Mouse (Mus musculus) spleen, adult 12 weeks (tissue): Measurements from ENCODE around the gene Wdr63.

Experiments
- DNase-seq: peaks from one replicate; pipeline ENCODE4 v3.0.0; 2022; ENCODE audit warnings: low spot score

The Wdr63 gene

GRCm38 (mm10) chr3:146121310-146122124 lies 13.6 kb upstream of the Wdr63 start:
- DNase-seq: peak; percentile 16

DNA sequence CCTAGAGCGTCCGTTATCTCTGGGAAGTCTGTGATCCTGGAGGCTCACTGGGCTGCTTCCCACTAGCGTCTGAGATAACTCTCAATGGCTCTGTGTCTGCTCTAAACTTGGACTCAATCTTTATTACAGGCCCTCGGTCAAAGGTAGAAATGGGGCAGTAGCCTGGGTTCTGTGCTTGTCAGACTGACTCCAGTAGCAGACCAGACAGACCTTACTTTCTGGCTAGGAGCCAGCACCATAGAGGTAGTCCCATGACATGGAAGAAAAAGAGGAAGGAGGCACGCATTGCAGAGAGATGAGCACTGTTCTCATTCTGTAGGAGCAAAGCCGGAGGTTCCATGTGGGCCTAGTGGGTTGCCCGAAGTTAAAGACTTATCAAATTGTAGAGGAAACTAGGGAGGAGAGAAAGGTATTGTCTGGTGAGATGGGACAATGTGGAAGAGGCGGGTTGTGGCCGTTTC lies 10.1 kb upstream of the Wdr63 start:
- no peak for DNase-seq

DNA sequence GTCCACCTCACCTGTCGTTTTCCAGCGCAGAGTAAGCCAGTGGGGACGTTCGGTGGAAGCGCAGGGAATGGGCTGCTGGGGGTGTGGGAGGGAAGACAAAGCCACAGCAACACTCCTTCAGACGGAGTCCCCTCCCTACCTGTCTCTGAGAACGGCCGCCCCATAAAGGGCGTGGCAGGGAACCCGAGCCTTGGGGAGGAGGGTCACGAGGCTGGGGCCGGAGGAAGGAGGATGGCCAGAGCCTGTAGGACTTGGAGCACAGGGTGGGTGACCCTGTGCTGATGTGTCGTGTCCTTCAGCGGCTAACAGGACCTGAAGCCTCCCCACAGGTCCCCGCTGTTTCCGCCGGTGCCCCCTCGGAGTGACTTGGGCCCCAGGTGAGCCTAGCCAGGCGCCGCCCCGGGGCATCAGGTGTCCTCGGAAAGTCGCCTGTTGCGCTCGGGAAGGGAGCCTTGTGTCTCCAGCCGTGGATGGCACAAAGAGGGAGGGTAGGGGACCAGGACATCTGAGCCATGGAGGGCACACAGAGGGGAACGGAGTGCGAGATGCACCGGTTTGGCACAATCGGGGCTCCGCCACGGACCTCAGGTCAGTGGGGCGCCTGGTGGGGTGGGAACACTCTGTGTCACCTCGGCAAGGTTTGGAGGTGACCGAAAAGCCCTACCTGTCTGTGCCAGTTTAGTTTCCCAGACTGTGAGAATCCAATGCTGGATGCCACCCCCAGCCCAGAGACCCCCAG lies 9.5 kb upstream of the Wdr63 start, which contains the start of gene Mcoln3:
TSS of gene Mcoln3 (plus strand) at position 193 of the 739 bp plus-strand sequence.
- DNase-seq: no peak

GRCm38 (mm10) chr3:146110916-146111315 lies 3.0 kb upstream of the Wdr63 start:
- DNase-seq: no peak

DNA sequence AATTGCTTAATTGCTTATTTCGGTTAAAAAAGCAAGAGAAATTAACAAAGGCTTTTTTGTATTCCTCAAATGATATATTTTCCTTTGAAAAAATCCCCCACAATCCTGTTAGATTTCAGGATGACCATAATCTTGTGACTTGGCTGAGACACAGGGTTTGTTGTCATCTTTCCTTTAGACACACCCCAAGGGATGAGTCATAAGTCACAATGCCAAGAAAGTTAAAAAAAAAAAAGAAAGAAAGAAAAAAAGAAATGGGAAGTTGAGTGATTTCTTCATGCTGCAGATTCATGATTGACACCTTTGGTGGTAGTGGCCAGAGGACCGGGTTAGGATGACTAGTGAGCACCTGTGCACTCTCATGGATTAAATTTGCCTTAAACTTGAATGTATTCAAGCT lies 2.4 kb upstream of the Wdr63 start:
- no peak for DNase-seq

DNA sequence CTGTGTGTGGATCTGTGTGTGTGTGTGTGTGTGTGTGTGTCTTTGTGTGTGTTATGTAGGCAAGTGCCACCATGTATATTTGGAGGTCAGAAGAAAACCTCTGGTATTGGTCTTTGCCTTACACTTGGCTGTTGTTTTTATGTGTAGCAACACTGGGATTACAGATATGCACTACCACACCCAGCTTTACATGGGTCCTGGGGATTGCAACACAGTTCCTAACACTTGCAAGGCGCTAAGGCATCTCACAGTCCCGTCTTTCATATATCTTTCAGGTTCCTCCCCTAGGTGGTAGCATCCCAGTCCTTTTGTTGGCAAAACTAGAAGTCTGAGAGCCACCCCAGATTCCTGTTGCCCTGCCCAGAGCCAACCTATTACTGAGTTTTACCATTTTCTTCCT lies 1.0 kb upstream of the Wdr63 start:
- DNase-seq: no peak

GRCm38 (mm10) chr3:146107116-146107849 lies 647 bp downstream of the Wdr63 start:
- no peak for DNase-seq

GRCm38 (mm10) chr3:146102049-146102448 lies 5.9 kb downstream of the Wdr63 start:
- DNase-seq: no peak

- no peak for DNase-seq
Observed at GRCm38 (mm10) chr3:146099925-146100324, 8.0 kb downstream of the Wdr63 start.

DNA sequence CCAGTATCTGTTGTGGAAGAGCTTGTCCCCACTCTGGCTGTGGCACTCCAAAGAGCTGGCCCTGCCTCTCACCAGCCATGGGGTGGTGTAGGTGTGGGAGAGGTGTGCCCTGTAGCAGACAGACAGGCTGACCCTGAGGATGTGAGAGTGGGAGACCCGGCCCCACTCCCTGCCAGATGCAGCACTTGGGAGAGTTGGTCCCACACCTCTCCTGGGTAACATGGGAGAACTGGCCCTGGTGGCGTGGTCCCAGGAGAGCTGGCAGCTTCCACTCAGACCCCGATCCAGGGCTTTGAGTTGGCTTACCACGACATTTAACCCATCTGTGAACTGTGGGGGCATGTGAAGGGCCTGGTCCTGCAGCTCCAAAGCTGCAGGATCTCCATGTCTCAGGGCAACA lies 10.1 kb downstream of the Wdr63 start:
- DNase-seq: no peak

GRCm38 (mm10) chr3:146096986-146097385 lies 10.9 kb downstream of the Wdr63 start:
- no peak for DNase-seq

- no peak for DNase-seq
Observed at GRCm38 (mm10) chr3:146095066-146095465, 12.9 kb downstream of the Wdr63 start.

- no peak for DNase-seq
Observed at GRCm38 (mm10) chr3:146090988-146091657, 16.8 kb downstream of the Wdr63 start.

DNA sequence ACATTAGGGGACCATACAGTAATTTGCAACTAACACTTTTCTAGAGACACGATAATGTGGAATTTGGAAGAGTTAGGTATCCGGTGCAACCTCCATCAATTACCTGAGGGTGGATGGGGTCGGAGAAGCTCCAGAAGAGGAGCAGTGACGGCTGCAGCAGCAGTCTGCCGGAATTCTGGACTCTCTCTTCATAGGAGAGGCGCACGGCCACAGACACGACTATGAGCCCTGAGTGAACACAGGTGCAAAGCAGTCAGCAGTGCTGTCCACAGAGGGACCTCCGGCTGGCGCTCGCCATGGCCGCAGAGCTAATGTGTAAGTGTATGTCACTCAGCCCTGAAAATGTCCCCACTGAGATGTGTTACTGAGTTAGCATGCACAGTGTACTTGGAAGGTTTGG lies 27.7 kb downstream of the Wdr63 start:
- no peak for DNase-seq

- DNase-seq: no peak
Observed at GRCm38 (mm10) chr3:146072780-146073179, 35.1 kb downstream of the Wdr63 start.

GRCm38 (mm10) chr3:146069276-146069675 lies 38.7 kb downstream of the Wdr63 start:
- no peak for DNase-seq

GRCm38 (mm10) chr3:146063146-146063545 lies 44.8 kb downstream of the Wdr63 start:
- DNase-seq: no peak

DNA sequence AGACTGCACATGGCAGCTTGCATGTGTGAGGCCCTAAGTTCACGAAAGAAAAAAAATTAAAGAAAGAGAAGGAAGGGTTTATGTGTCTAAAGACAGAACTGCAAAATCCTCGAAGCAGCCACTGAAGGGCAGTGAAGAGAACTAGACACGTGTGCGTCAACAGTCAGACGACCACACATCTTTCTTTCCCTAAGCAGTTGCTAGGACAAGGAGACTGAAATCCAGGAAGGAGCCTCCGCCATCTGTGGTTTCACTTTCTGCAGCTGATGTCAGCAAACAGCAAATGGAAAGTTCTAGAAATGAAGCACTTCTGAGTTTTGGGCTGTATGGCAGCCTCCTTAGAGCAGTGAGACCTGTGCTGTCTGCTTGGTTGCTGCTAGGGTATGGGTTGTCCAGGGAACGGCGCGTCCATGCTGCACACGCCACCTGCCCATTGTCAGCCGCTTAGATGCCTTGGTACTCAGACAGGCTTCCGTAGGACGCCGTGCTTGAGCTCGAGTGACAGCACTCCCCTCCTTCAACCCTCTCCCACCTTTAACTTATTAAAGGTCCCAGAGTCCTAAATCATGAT lies 48.5 kb downstream of the Wdr63 start:
- DNase-seq: no peak

GRCm38 (mm10) chr3:146058263-146058662 lies 49.7 kb downstream of the Wdr63 start:
- no peak for DNase-seq

GRCm38 (mm10) chr3:146057131-146057530 lies 50.8 kb downstream of the Wdr63 start:
- DNase-seq: no peak

- no peak for DNase-seq
Observed at GRCm38 (mm10) chr3:146053873-146054272, 54.1 kb downstream of the Wdr63 start.
